Mouse (Mus musculus) cortical plate, adult 2 months (tissue): Measurements from ENCODE around the gene Krtap3-1. TPM values are rescaled to one million over a fixed set of nuclear protein-coding genes. Genes with fewer than 3 reads are reported as not detected.
"Not testable (repeated sequence)": the region's sequence is repeated elsewhere in the genome, so short reads cannot be mapped to it uniquely, and the experiment has no call there.

ENCODE experiments used
- H3K27ac ChIP-seq: fragments of 200-500 bp; 2 replicates; pipeline ENCODE4 v1.5.1; 2012; ENCODE audit warnings: low read length, control low read depth, inconsistent platforms; ENCODE audit not compliant: insufficient read depth
- H3K4me1 ChIP-seq: fragments of 200-500 bp; 2 replicates; pipeline ENCODE4 v1.6.1; 2011; ENCODE audit warnings: low read length; ENCODE audit not compliant: control insufficient read depth, insufficient read depth
- H3K4me3 ChIP-seq: fragments of 200-500 bp; 2 replicates; pipeline ENCODE4 v1.5.1; 2011; ENCODE audit warnings: mild to moderate bottlenecking, low read length, control low read depth; ENCODE audit not compliant: insufficient read depth
- CTCF ChIP-seq: fragments of 200-500 bp; IDR thresholded peaks from 2 replicates; pipeline ENCODE4 v1.5.1; 2011; ENCODE audit warnings: mild to moderate bottlenecking, control low read depth, low read length; ENCODE audit not compliant: insufficient read depth; ENCODE audit errors: extremely low read depth
- POLR2A ChIP-seq: fragments of 200-500 bp; IDR thresholded peaks from 2 replicates; pipeline ENCODE4 v1.6.1; 2011; ENCODE audit warnings: mild to moderate bottlenecking, low read length, control low read depth; ENCODE audit not compliant: insufficient read depth; ENCODE audit errors: extremely low read depth
- polyA plus RNA-seq: library from polyadenylated mRNA; depleted of rRNA; stranded (reverse); fragments of >200 nt; gene quantifications from 2 replicates; pipeline ENCODE4 v1.2.3, GENCODE M21; 2012; rRNA removed

Gene Krtap3-1
- polyA plus RNA-seq, result not detected in 2 replicates

DNA sequence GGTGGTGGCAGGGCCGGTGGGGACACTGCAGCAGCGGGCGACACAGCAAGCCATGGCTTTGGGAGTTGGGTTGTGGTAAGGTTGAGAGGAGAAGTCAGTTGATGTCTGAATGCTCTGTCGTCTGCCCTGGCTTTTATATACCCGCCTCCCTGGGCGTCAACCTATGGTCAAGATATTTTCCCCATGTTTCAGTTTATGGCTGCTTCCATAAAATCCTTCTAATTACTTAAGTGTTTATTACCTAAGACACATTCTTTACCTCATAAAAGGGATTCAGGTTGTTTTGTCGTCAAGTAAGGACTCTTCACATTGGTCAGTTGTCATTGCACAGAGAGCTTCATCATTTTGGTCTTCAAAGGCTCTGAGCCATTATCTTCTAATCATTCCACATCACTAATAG is at the start of gene Krtap3-1:
Gene Krtap3-1 (minus strand): TSS at position 101 of the 400 bp plus-strand sequence.
- Histone ChIP-seq H3K4me1 (no peaks in the 10 kb centered on the region), H3K4me3 (no peak within 1 kb of the TSS), H3K27ac (no peak within 1 kb of the TSS)
- TF ChIP-seq POLR2A (no peak), CTCF (no peak)

DNA sequence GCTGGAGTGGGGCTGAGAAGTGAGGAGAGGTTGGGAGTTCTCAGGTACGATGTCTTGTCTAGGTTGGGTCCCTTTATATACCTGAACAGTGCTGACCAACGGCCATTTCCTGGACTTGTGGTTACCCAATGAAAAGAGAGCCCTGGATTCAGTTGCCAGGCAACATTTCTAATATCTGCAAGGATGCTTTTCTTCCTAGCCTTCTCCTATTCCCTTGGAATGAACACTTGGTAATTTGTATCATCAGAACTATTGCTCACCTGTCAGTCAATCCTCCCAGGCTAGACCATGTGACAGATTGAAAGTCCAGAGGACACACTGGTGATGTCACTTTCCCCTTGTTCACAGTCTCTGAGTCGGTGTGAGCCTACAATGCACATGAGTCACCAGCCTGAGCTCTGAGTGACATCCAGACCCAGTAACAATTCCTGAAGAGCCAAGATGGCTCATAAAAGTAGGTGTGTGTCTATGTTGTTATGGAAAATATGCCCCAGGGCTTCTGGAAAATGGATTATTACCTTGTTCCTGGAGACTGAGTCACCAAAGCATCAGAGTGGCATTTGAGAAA is 48.5 kb upstream of the Krtap3-1 start, which contains the start of gene Krtap2-4:
Gene Krtap2-4 (minus strand): TSS at position 51 of the 568 bp plus-strand sequence.
- H3K27ac ChIP-seq, result no peak within 1 kb of the TSS
- TF ChIP-seq CTCF (no peak), POLR2A (no peak)
- H3K4me3 ChIP-seq, result no peak within 1 kb of the TSS
- H3K4me1 ChIP-seq, result peaks cover 2% of the 10 kb centered on the region; the same call in 1 of the 2 replicates

DNA sequence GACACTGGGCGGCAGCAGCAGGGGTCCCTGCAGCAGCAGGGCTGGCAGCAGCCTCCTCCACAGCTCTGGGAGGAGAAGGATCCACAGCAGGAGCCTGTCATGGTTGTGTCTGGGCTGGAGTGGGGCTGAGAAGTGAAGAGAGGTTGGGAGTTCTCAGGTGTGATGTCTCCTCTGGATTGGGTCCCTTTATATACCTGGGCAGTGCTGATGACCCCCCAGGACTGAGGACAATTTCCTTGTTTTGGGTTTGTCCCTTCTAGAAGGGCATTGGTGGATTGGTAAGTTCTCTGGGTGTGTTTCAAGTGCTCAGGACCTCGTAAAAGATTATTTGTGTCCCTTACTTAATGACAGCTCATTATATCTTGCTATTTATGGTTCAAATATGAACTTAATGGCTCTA is 43.7 kb upstream of the Krtap3-1 start, which contains the start of gene Gm11937:
Gene Gm11937 (minus strand): TSS at position 101 of the 400 bp plus-strand sequence.
- H3K4me1 ChIP-seq, H3K27ac ChIP-seq, H3K4me3 ChIP-seq: not testable (repeated sequence)

DNA sequence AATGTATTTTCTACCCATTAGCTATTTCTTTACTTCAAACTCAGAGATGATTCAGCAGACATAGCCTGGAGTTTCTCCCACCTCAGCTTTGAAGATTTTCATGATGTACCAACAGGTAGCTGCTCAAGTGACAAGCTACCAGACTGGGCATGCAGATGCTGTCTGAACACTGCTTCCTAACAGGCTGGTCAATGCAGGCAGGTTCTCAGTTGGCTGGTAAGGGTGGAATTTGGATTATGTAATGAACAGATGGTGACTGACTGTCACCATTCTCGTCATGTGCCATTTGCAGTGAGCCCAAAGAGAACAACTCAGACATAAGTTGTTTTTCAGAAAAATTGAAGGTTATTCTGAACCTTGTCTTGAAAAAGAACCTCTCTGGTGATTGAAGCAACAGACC is 42.7 kb upstream of the Krtap3-1 start:
- H3K27ac ChIP-seq, result no peak overlapping the region
- TF ChIP-seq CTCF (no peak), POLR2A (no peak)
- no peaks in the 10 kb centered on the region; the same call in 1 of the 2 replicates for H3K4me1 ChIP-seq
- no peak overlapping the region for H3K4me3 ChIP-seq

DNA sequence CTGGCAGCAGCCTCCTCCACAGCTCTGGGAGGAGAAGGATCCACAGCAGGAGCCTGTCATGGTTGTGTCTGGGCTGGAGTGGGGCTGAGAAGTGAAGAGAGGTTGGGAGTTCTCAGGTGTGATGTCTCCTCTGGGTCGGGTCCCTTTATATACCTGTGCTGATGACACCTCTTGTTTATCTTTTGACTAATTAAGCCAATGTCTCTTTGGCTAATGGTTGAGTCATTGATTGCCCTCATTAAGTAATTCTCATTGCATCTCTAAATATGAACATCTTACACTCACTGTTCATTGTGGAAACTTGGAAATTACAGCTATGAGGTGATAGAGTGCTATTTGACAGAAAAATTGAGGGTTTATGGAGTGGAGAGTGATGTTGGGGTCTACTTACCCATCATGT is 36.8 kb upstream of the Krtap3-1 start, which contains the start of gene Gm11938:
Gene Gm11938 (minus strand): TSS at position 101 of the 400 bp plus-strand sequence.
- not testable (repeated sequence) for H3K4me3 ChIP-seq, H3K27ac ChIP-seq, H3K4me1 ChIP-seq

DNA sequence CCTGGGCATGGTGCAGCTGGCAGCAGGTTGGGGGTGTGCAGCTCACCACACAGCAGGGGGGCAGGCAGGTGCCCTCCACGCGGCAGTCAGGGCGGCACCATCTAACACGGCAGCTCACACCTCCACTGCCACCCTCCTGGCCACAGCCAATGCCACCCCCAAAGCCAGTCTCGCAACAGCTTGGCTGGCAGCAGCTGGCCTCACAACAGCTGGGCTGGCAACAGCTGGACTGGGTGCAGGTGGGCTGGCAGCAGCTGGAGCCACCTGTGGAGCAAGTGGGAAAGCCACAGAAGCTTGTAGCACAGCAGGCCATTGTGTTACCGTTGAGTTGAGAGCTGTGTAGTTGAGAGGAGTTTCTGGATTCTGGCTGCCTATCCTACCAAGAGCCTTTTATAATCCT is 31.3 kb upstream of the Krtap3-1 start, which contains the start of gene Krtap9-3:
Gene Krtap9-3 (minus strand): TSS at position 364 of the 400 bp plus-strand sequence.
- not testable (repeated sequence) for H3K27ac ChIP-seq, H3K4me3 ChIP-seq, H3K4me1 ChIP-seq

DNA sequence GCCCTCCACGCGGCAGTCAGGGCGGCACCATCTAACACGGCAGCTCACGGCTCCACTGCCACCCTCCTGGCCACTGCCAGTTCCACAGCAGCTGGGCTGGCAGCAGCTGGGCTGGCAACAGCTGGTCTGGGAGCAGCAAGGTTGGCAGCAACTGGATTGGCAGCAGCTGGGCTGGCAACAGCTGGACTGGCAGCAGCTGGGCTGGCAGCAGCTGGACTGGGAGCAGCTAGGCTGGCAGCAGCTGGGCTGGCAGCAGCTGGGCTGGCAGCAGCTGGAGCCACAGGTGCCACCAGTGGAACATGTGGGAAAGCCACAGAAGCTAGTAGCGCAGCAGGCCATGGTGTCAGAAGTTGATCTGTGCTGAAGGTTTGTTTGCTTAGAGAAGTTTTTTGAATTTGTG is 24.6 kb upstream of the Krtap3-1 start, which contains the start of gene Krtap1-3:
Gene Krtap1-3 (minus strand): TSS at position 359 of the 400 bp plus-strand sequence.
- TF ChIP-seq CTCF (no peak), POLR2A (no peak)
- Histone ChIP-seq H3K4me1 (no peaks in the 10 kb centered on the region), H3K27ac (no peak within 1 kb of the TSS), H3K4me3 (no peak within 1 kb of the TSS)

DNA sequence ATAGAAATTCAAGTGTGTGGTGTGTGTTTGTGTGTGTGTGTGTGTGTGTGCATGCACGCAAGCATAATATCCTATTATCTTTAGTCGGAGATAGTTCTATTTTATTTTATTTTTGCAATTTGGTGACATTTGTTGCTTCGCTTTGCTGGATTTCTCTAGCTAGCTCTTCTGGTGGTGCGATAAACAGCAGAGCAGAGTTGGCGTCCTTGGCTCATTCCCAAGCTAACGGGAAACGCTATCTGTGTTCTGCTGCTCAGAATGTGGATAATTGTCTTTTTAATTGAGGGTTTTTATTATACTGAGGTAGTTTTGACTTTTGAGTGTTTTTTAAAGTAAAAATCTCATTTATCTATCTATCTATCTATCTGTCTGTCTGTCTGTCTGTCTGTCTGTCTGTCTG is 18.7 kb upstream of the Krtap3-1 start:
- H3K4me3 ChIP-seq, result no peak overlapping the region
- no peak overlapping the region for H3K27ac ChIP-seq
- H3K4me1 ChIP-seq, result no peaks in the 10 kb centered on the region
- TF ChIP-seq POLR2A, result no peak
- TF ChIP-seq CTCF, result no peak

DNA sequence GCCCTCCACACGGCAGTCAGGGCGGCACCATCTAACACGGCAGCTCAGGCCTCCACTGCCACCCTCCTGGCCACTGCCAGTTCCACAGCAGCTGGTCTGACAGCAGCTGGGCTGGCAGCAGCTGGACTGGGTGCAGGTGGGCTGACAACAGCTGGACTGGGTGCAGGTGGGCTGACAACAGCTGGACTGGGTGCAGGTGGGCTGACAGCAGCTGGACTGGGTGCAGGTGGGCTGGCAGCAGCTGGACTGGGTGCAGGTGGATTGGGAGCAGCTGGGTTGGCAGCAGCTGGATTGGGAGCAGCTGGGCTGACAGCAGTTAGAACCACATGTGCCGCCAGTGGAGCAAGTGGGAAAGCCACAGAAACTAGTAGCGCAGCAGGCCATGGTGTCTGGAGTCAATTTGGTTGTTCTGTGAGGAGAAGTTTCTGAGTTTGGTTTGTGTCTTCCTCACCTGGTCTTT is 16.8 kb upstream of the Krtap3-1 start, which contains the start of gene Krtap1-4:
Gene Krtap1-4 (minus strand): TSS at position 410 of the 460 bp plus-strand sequence.
- no peak for TF ChIP-seq CTCF
- no peak for TF ChIP-seq POLR2A
- no peak within 1 kb of the TSS for H3K4me3 ChIP-seq
- H3K4me1 ChIP-seq, result no peaks in the 10 kb centered on the region
- H3K27ac ChIP-seq, result no peak within 1 kb of the TSS

DNA sequence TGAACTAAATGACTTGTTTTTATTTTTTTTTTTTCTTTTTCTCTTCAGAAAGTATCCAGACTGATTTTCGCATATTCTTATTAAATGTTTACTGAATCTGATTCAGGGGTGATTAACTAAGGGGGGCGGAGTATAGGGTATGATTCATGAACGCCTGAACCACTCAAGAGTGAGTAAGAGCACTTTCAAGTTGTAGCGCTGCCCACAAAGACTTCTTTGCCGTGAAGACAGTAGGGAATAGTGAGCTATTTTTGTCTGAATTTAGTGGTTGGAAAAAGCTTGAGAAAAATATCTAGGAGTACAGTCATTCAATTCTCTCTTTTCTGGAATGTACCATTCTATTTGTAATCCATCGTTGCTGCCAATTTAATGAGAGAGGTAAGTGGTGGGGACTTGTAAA is 15.1 kb upstream of the Krtap3-1 start:
- Histone ChIP-seq H3K4me1 (no peaks in the 10 kb centered on the region), H3K4me3 (no peak overlapping the region), H3K27ac (no peak overlapping the region)
- TF ChIP-seq CTCF, result no peak
- TF ChIP-seq POLR2A, result no peak

DNA sequence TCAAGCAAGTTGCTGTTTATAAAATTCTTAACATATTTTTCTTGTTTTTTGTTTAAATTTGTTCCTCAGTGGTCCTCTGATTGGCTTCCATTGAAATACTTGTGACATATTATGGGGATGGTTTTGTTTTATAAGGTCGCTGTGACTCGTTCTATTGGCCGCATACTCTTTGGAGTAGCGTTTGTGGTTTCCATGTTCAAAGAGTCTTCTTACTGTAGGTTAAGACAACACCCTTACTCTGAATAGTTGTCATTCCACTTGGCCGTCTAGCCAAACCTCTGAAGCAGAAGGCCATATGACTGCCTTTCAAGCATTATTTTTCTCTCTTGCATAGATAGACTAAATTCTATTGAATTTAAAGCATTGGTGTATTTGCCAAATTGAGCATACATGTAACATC is 14.6 kb upstream of the Krtap3-1 start:
- Histone ChIP-seq H3K4me1 (no peaks in the 10 kb centered on the region), H3K27ac (no peak overlapping the region), H3K4me3 (no peak overlapping the region)
- TF ChIP-seq CTCF (no peak), POLR2A (no peak)
